14 mouse cellular contexts compared by ENCODE assay signal in genomic region chr7:139252986-139253385, GRCm38 (mm10). TPM values are rescaled to one million over a fixed set of nuclear protein-coding genes. Genes with fewer than 3 reads are reported as not detected.
A peak's percentile ranks its signal among the peaks of the same experiment; 100 is the strongest.
DNase-seq lines count a peak whose midpoint lies in the region; ATAC-seq and TF ChIP-seq lines count a peak whose summit lies in the region.
"Had no signal": no experiment of that assay in that cellular context is flagged by ENCODE, and none has a peak within 500 bp of the region (broad histone marks: within the 10 kb centered on the region; RNA-seq: fewer than 3 reads in every experiment).

No protein-coding gene starts in this region.

- intact Hi-C loops in heart, postnatal 10 days (cut with DNase I): loop anchor here (2.0 kb wide), 1 partner anchor 14 kb away; no protein-coding TSS in a partner anchor
- intact Hi-C loops in left cerebral cortex, adult 2 months (cut with DNase I): no loop called here

- TF ChIP-seq CTCF in left cerebral cortex, adult 2 months (IDR thresholded peaks at IDR 0.05): no peak

- H3K4me3 ChIP-seq in left cerebral cortex, adult 2 months: no peak overlapping the region
- no peak overlapping the region for H3K4me3 ChIP-seq in limb, embryonic 12.5 days (replicated peaks)
- no peak overlapping the region for H3K4me3 ChIP-seq in stomach, embryonic 14.5 days (ENCODE audit: low read depth, low read length)
- H3K4me3 ChIP-seq: liver, embryonic 12.5 days had no signal

- H3K27ac ChIP-seq in left cerebral cortex, adult 2 months: peak overlapping the region; percentile 36; the same call in 1 of the 2 replicates
- peak overlapping the region; percentile 7; the same call in 1 of the 2 replicates for H3K27ac ChIP-seq in limb, embryonic 12.5 days
- peak overlapping the region; percentile 80 for H3K27ac ChIP-seq in stomach, embryonic 14.5 days (ENCODE audit: low read length)
- H3K27ac ChIP-seq: liver, embryonic 12.5 days had no signal

- peaks cover 18% of the 10 kb centered on the region for H3K36me3 ChIP-seq in limb, embryonic 12.5 days
- H3K36me3 ChIP-seq in stomach, embryonic 14.5 days (ENCODE audit: control insufficient read depth, insufficient read depth, low read length): peaks cover 19% of the 10 kb centered on the region

- H3K9me3 ChIP-seq in limb, embryonic 12.5 days: no peaks in the 10 kb centered on the region
- H3K9me3 ChIP-seq in stomach, embryonic 14.5 days (ENCODE audit: control insufficient read depth, low read depth, low read length): no peaks in the 10 kb centered on the region
- H3K9me3 ChIP-seq: liver, embryonic 12.5 days had no signal

- H3K4me1 ChIP-seq in limb, embryonic 12.5 days (replicated peaks): peaks cover 33% of the 10 kb centered on the region
- peaks cover 53% of the 10 kb centered on the region for H3K4me1 ChIP-seq in stomach, embryonic 14.5 days (ENCODE audit: control insufficient read depth, insufficient read depth, low read length)

- no peak overlapping the region for H3K9ac ChIP-seq in limb, embryonic 12.5 days (replicated peaks)
- H3K9ac ChIP-seq in stomach, embryonic 14.5 days (replicated peaks; ENCODE audit: low read depth, low read length): 0 out of 2 replicates have a peak overlapping the region, but pooled peaks have one; percentile 18
- H3K9ac ChIP-seq: liver, embryonic 12.5 days had no signal

- no peak overlapping the region for H3K4me2 ChIP-seq in limb, embryonic 12.5 days
- peak overlapping the region; percentile 6; the same call in 1 of the 2 replicates for H3K4me2 ChIP-seq in stomach, embryonic 14.5 days (replicated peaks; ENCODE audit: low read depth, low read length)
- H3K4me2 ChIP-seq: liver, embryonic 12.5 days had no signal

- peak; percentile 93 for DNase-seq in heart, adult 11 months
- no peak for DNase-seq in heart, postnatal 10 days
- no peak for DNase-seq in left cerebral cortex, adult 2 months (ENCODE audit: extremely low spot score in 1 of 2, low spot score in 2 of 2)
- DNase-seq in left cerebral cortex, adult 18-20 months (ENCODE audit: low spot score in 2 of 2): no peak
- DNase-seq in spleen, postnatal 14 days (ENCODE audit: low spot score in 2 of 2): no peak
- DNase-seq in gastrocnemius, adult 8-10 months (ENCODE audit: low spot score in 2 of 2): no peak
- DNase-seq: layer of hippocampus, adult 9-11 months; spleen, adult 18-20 months had no signal

- WGBS in limb, embryonic 12.5 days: 69% methylated on average over 9 of the region's 9 CpGs
- WGBS in stomach, embryonic 14.5 days: 59% methylated on average over 9 of the region's 9 CpGs

- no peak for ATAC-seq in limb, embryonic 12.5 days (ENCODE audit: insufficient number of reproducible peaks, insufficient read depth, low FRiP score, low TSS enrichment, low read depth)
- no peak for ATAC-seq in stomach, embryonic 14.5 days (ENCODE audit: insufficient number of reproducible peaks, insufficient read depth, low FRiP score, low read depth)
- ATAC-seq: forebrain, embryonic 16.5 days; liver, embryonic 12.5 days; midbrain, embryonic 16.5 days had no signal

- H3K27me3 ChIP-seq in limb, embryonic 12.5 days: peaks cover 23% of the 10 kb centered on the region
- no peaks in the 10 kb centered on the region for H3K27me3 ChIP-seq in stomach, embryonic 14.5 days (ENCODE audit: control insufficient read depth, insufficient read depth, low read length)

RNA-seq across cellular contexts. Expression of gene Pwwp2b, which starts 4.7 kb away (rescaled TPM):
- 1 to 10 TPM; 8.1 to 9.8 TPM for total RNA-seq in heart, postnatal 10 days (2021)
- 10 to 100 TPM; 10.2 to 12.2 TPM for total RNA-seq in left cerebral cortex, adult 2 months (2021)
- total RNA-seq in left cerebral cortex, adult 18-20 months (2021): 10 to 100 TPM; 14.1 to 15.1 TPM
- 9.6 and 10.0 TPM in 2 replicates for polyA plus RNA-seq in limb, embryonic 12.5 days (2016; fragmentation: Nextera tagmentation; extraction: Ambion mirVana)
- polyA plus RNA-seq in stomach, embryonic 14.5 days (2014; fragmentation: Nextera tagmentation; extraction: Ambion mirVana): 16.1 and 17.0 TPM in 2 replicates
- 1 to 10 TPM; 3.6 to 5.5 (median 3.6) TPM for total RNA-seq in gastrocnemius, adult 8-10 months (2022)

RNA-seq across cellular contexts. Expression of gene Stk32c, which starts 39.9 kb away (rescaled TPM):
- 1 to 10 TPM; 2.8 to 4.6 TPM for total RNA-seq in heart, postnatal 10 days (2021)
- 100 to 1,000 TPM; 159 to 167 TPM for total RNA-seq in left cerebral cortex, adult 2 months (2021)
- 100 to 1,000 TPM; 179 to 185 TPM for total RNA-seq in left cerebral cortex, adult 18-20 months (2021)
- 0.21 and 0.22 TPM in 2 replicates for polyA plus RNA-seq in limb, embryonic 12.5 days (2016; fragmentation: Nextera tagmentation; extraction: Ambion mirVana)
- polyA plus RNA-seq in stomach, embryonic 14.5 days (2014; fragmentation: Nextera tagmentation; extraction: Ambion mirVana): 0.14 and 0.17 TPM in 2 replicates
- under 1 TPM in 2 of 4 experiments, not detected in 2; 0.13 to 0.20 TPM for total RNA-seq in gastrocnemius, adult 8-10 months (2022)
- total RNA-seq: hematopoietic stem cell, adult 5-6 weeks had no signal
- polyA plus RNA-seq: liver, embryonic 12.5 days had no signal

RNA-seq across cellular contexts. Expression of gene Lrrc27, which starts 40.2 kb away (rescaled TPM):
- 10 to 100 TPM in 1 of 2 experiments, 1 to 10 TPM in 1; 9.3 to 10.0 TPM for total RNA-seq in heart, postnatal 10 days (2021)
- 1 to 10 TPM; 8.1 to 8.2 TPM for total RNA-seq in left cerebral cortex, adult 2 months (2021)
- 10 to 100 TPM in 1 of 2 experiments, 1 to 10 TPM in 1; 6.6 to 10.6 TPM for total RNA-seq in left cerebral cortex, adult 18-20 months (2021)
- polyA plus RNA-seq in limb, embryonic 12.5 days (2016; fragmentation: Nextera tagmentation; extraction: Ambion mirVana): 1.8 and 2.8 TPM in 2 replicates
- polyA plus RNA-seq in stomach, embryonic 14.5 days (2014; fragmentation: Nextera tagmentation; extraction: Ambion mirVana): 4.9 and 6.6 TPM in 2 replicates
- total RNA-seq in gastrocnemius, adult 8-10 months (2022): 1 to 10 TPM; 1.2 to 2.8 (median 2.2) TPM

Comparison
In these comparisons a context has a peak if more than half of its experiments do, and no peak if none do; other contexts are left out.
1. H3K27ac ChIP-seq: peak in every context shown above with its lines; median percentile 80 in stomach, embryonic 14.5 days; 36 in left cerebral cortex, adult 2 months; 7 in limb, embryonic 12.5 days.
2. RNA of gene Stk32c, which starts 39.9 kb away (total RNA-seq): 179 to 185 TPM in left cerebral cortex, adult 18-20 months and 159 to 167 TPM in left cerebral cortex, adult 2 months; 2.8 to 4.6 TPM in heart, postnatal 10 days and 0.13 to 0.20 TPM in gastrocnemius, adult 8-10 months; every median in the first group is over 10 times any median in the second.